Mouse (Mus musculus) G1E (cell line): ENCODE results near the gene Alx3. TPM values are rescaled to one million over a fixed set of nuclear protein-coding genes. Genes with fewer than 3 reads are reported as not detected.

Experiments used
- ATAC-seq: 2 replicates; pipeline ENCODE4 v1.8.0; 2016; ENCODE audit warnings: mild to moderate bottlenecking; ENCODE audit not compliant: insufficient number of reproducible peaks, poor library complexity, low FRiP score, severe bottlenecking; ENCODE audit errors: extremely low read depth
- DNase-seq: peaks from one replicate; pipeline ENCODE4 v3.0.0; 2012; ENCODE audit warnings: low spot score
- H3K27me3 ChIP-seq: 2 replicates; pipeline ENCODE4 v1.6.1; 2012; ENCODE audit warnings: mild to moderate bottlenecking, low read length, inconsistent platforms; ENCODE audit not compliant: insufficient read depth
- H3K36me3 ChIP-seq: replicated peaks from 2 replicates; pipeline ENCODE3; 2012; ENCODE audit warnings: mild to moderate bottlenecking, inconsistent platforms
- H3K4me1 ChIP-seq: 2 replicates; pipeline ENCODE4 v1.6.1; 2012; ENCODE audit warnings: low read depth, low read length, inconsistent platforms, mixed read lengths; ENCODE audit not compliant: insufficient read depth
- H3K4me3 ChIP-seq: 2 replicates; pipeline ENCODE4 v1.5.1; 2012; ENCODE audit warnings: low read depth, mild to moderate bottlenecking, inconsistent platforms, low read length, moderate library complexity, mixed read lengths
- H3K9me3 ChIP-seq: replicated peaks from 2 replicates; pipeline ENCODE4 v1.6.1; 2012; ENCODE audit warnings: inconsistent platforms
- CTCF ChIP-seq: IDR thresholded peaks from 2 replicates; pipeline ENCODE4 v1.5.1; 2012; ENCODE audit warnings: low read depth, low read length, inconsistent platforms, mixed read lengths
- GATA1 ChIP-seq: IDR thresholded peaks from 2 replicates; pipeline ENCODE4 v1.6.1; 2012; ENCODE audit warnings: borderline replicate concordance, low read length, inconsistent platforms, mixed read lengths
- GATA2 ChIP-seq: IDR thresholded peaks from 2 replicates; pipeline ENCODE4 v1.6.1; 2012; ENCODE audit warnings: low read depth, low read length, inconsistent platforms, borderline replicate concordance
- POLR2AphosphoS5 ChIP-seq: IDR thresholded peaks from 2 replicates; pipeline ENCODE4 v1.6.1; 2012; ENCODE audit warnings: low read depth, low read length, inconsistent platforms; ENCODE audit not compliant: insufficient replicate concordance
- TAL1 ChIP-seq: conservative IDR thresholded peaks from 2 replicates; pipeline ENCODE4 v1.6.1; 2012; ENCODE audit warnings: low read depth, low read length, inconsistent platforms, mixed read lengths
- polyA plus RNA-seq: library from polyadenylated mRNA; stranded (reverse); fragments of >175 nt; gene quantifications from 2 replicates; pipeline ENCODE4 v1.2.3, GENCODE M21; 2012
- total RNA-seq, 2 experiments: library from RNA; stranded (forward) in 1 of 2; stranded (reverse) in 1 of 2; fragments of 200-1000 nt in 1 of 2; fragments of >200 nt in 1 of 2; fragmentation: Nextera tagmentation in 1 of 2; gene quantifications; 2 replicates each; pipeline ENCODE4 v1.2.3; 2014 to 2017

The Alx3 gene
- total and polyA plus RNA-seq, 3 experiments, result 0.11 TPM; not detected in 2

DNA sequence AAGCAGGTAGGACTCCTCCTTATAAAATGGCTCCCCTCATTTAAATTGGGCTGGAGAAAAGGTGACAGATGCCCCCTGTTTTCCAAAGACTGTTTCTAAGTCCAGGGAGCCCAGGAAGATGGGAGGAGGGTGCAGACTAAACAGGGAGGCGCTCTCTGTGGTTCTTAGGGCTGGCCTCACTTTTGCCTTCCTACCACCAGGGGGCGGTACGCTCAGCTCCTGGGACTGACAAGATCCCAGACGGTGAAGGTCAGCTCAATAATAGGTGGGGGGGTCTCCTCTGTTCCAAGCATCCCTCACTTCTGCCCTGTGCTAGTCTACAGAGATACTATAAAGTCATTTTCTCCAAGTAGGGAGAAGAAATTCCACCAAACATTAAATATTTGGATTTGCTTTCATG is 10.5 kb downstream of the Alx3 start:
- Histone ChIP-seq H3K36me3 (no peaks in the 10 kb centered on the region), H3K4me1 (peaks cover 10% of the 10 kb centered on the region; the same call in 1 of the 2 replicates), H3K4me3 (no peak overlapping the region), H3K9me3 (no peaks in the 10 kb centered on the region), H3K27me3 (peaks cover 50% of the 10 kb centered on the region)
- ATAC-seq (peak; percentile 54; the same call in 1 of the 2 replicates), DNase-seq (peak; percentile 53)
- TF ChIP-seq TAL1 (no peak), GATA2 (no peak), GATA1 (no peak), CTCF (peak; percentile 78), POLR2AphosphoS5 (no peak)

DNA sequence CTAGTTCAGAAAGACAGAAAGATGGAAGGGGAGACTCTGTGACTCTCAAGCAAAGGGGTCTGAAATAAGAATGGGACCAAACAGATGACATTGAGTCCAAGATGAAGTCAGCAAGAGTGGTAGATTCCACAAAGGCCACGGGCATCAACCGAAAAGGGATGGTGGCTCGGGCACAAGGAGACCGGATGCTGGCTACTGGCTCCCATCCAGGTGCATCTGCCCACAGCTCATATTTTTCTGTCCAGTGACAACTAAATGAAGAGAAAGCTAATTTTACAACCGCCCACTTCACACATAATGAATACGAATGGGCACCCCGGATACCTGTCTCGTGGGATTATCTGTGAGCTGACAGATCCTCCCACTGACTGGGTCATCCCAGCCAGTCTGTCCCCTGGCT is 12.4 kb downstream of the Alx3 start:
- Histone ChIP-seq H3K4me3 (no peak overlapping the region), H3K4me1 (peaks cover 10% of the 10 kb centered on the region; the same call in 1 of the 2 replicates), H3K27me3 (peaks cover 36% of the 10 kb centered on the region), H3K36me3 (peaks cover 6% of the 10 kb centered on the region), H3K9me3 (no peaks in the 10 kb centered on the region)
- DNase-seq, result no peak
- ATAC-seq, result no peak
- no peak for TF ChIP-seq POLR2AphosphoS5
- no peak for TF ChIP-seq GATA2
- no peak for TF ChIP-seq TAL1
- TF ChIP-seq CTCF, result no peak
- no peak for TF ChIP-seq GATA1

DNA sequence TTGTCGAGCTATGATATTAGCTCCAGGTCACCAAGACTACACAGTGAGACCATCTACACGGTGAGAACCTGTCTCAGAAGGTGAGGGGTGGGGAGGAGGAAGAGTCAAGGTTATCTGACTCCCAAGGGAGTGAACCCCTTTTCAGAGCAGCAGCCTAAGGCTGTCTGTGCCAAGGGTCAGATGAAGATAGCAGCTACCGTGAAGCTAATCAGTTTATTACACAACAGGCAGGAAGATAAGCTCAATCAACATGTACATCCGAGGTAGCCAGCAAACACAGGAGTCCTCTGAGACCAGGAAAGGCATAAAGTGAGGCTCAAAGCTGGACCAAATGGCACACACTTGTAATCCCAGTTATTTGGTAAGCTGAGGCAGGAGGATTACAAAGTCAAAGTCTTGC is 14.0 kb downstream of the Alx3 start:
- Histone ChIP-seq H3K9me3 (no peaks in the 10 kb centered on the region), H3K27me3 (peaks cover 27% of the 10 kb centered on the region), H3K4me3 (no peak overlapping the region), H3K4me1 (peaks cover 10% of the 10 kb centered on the region; the same call in 1 of the 2 replicates), H3K36me3 (peaks cover 22% of the 10 kb centered on the region)
- TF ChIP-seq TAL1, result no peak
- TF ChIP-seq CTCF, result no peak
- no peak for TF ChIP-seq GATA2
- no peak for TF ChIP-seq POLR2AphosphoS5
- TF ChIP-seq GATA1, result no peak
- ATAC-seq (no peak), DNase-seq (no peak)

DNA sequence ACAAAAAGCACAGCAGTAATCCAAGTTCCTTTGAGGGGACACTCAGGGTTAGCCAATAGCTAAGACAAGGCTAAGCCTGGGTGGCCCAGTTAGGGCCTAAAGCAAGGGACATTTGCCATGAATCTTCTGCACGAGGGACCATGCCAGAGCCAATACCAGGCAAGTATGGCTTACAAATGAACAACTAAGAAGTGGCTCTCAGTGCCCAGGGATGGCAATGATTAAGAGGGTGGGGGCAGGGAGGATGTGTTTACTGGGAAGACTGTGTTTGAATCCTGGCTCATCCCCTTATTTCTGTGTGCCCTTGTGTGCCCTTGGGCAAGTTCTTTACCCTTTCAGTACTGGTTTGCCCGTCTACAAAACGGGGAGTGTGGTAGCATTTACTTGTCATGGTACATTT is 14.5 kb downstream of the Alx3 start:
- Histone ChIP-seq H3K4me1 (peaks cover 10% of the 10 kb centered on the region; the same call in 1 of the 2 replicates), H3K4me3 (no peak overlapping the region), H3K9me3 (no peaks in the 10 kb centered on the region), H3K36me3 (peaks cover 27% of the 10 kb centered on the region), H3K27me3 (peaks cover 22% of the 10 kb centered on the region)
- TF ChIP-seq TAL1 (no peak), GATA1 (no peak), POLR2AphosphoS5 (no peak), GATA2 (no peak), CTCF (no peak)
- DNase-seq (no peak), ATAC-seq (no peak)

DNA sequence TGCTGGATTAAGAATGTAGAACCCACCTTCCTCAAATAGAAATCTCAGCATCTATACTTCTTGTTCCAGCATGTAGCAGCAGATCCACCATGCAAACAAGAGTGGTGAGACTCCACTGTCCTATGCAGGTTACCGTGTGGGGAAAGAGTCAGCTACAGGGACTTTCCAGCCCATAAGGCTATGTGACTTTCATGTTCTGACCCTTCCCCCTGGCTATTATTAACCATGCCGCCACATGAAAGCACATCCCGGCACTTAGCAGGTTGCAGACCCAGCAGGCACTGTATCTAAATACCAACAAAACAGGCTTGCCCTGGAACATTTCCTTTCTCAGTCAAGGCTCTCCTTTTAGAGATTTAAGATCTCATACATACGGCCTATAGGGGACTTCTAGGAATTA is 16.6 kb downstream of the Alx3 start:
- no peaks in the 10 kb centered on the region for H3K9me3 ChIP-seq
- DNase-seq (no peak), ATAC-seq (no peak)
- H3K27me3 ChIP-seq, result peaks cover 17% of the 10 kb centered on the region
- no peak overlapping the region for H3K4me3 ChIP-seq
- H3K4me1 ChIP-seq, result peaks cover 10% of the 10 kb centered on the region; the same call in 1 of the 2 replicates
- H3K36me3 ChIP-seq, result peaks cover 48% of the 10 kb centered on the region
- TF ChIP-seq TAL1, result no peak
- TF ChIP-seq CTCF, result no peak
- no peak for TF ChIP-seq GATA1
- no peak for TF ChIP-seq GATA2
- no peak for TF ChIP-seq POLR2AphosphoS5

DNA sequence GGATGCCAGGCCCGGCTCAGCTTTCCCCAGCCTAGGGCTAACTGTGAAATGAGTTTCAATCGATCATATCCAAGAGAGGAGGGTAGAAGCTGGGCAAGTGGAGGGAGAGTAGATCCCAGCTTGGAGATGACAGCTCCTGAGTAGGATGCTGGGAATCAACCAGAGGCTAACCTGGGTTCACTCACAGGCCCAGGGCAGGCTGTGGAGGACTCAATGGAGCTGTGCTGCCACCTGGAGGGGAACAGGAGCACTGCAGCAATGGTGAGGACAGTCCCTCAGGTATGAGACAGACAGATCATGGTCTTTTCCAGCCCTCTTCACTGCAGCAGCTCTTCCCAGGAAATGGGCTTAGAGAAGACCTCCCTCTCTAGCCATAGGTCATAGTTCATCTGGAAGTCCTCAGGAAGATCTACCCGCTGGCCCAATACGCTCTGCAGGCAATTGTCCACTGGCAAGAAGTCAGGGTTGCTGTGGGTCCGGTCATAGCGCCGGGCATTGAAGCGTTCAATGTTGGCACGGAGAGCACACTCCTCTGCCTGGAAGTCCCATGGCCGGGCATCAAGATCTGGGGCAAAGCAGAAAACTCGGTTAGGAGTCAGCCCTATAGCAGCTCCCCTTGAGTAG is 18.2 kb downstream of the Alx3 start:
- Histone ChIP-seq H3K4me1 (peaks cover 10% of the 10 kb centered on the region; the same call in 1 of the 2 replicates), H3K9me3 (no peaks in the 10 kb centered on the region), H3K36me3 (peaks cover 64% of the 10 kb centered on the region), H3K27me3 (peaks cover 8% of the 10 kb centered on the region), H3K4me3 (no peak overlapping the region)
- peak; percentile 59 for DNase-seq
- TF ChIP-seq CTCF, result peak; percentile 95
- TF ChIP-seq POLR2AphosphoS5, result no peak
- TF ChIP-seq GATA2, result no peak
- no peak for TF ChIP-seq GATA1
- no peak for TF ChIP-seq TAL1
- peak; percentile 63; the same call in 1 of the 2 replicates for ATAC-seq
